Mouse (Mus musculus) lung, postnatal 0 days (tissue): ENCODE measurements at regions not wholly inside any gene's neighbourhood (a gene's known extent, or its start where the extent isn't known, plus 50 kb on each side); places are given as distances from the start of the nearest gene placed in this dataset.

Experiments
- ATAC-seq: fragments of 200-750 bp; cut with Nextera tagmentation; 2 replicates; pipeline ENCODE4 v1.8.0; 2017; ENCODE audit warnings: moderate library complexity
- DNase-seq: peaks from one replicate; pipeline ENCODE4 v3.0.0-alpha.2; 2016; ENCODE audit warnings: low spot score
- H3K27ac ChIP-seq: fragments of 300-500 bp; sonication (generic); 2 replicates; pipeline ENCODE4 v1.5.1; 2014; ENCODE audit warnings: antibody characterized with exemption, mild to moderate bottlenecking, low read length, mixed read lengths
- H3K27me3 ChIP-seq: fragments of 300-500 bp; sonication (generic); replicated peaks from 2 replicates; pipeline ENCODE4 v1.6.1; 2014; ENCODE audit warnings: low read length, mixed read lengths; ENCODE audit not compliant: insufficient read depth
- H3K36me3 ChIP-seq: fragments of 300-500 bp; sonication (generic); 2 replicates; pipeline ENCODE4 v1.6.1; 2014; ENCODE audit warnings: low read length, mixed read lengths; ENCODE audit not compliant: insufficient read depth
- H3K4me1 ChIP-seq: fragments of 300-500 bp; sonication (generic); 2 replicates; pipeline ENCODE4 v1.6.1; 2014; ENCODE audit warnings: antibody characterized with exemption, low read depth, low read length, mixed read lengths; ENCODE audit not compliant: insufficient read depth
- H3K4me2 ChIP-seq: fragments of 300-500 bp; sonication (generic); replicated peaks from 2 replicates; pipeline ENCODE4 v1.6.1; 2014; ENCODE audit warnings: low read depth, mild to moderate bottlenecking, low read length, moderate library complexity, mixed read lengths
- H3K4me3 ChIP-seq: fragments of 300-500 bp; sonication (generic); 2 replicates; pipeline ENCODE4 v1.5.1; 2014; ENCODE audit warnings: low read depth, low read length
- H3K9ac ChIP-seq: fragments of 300-500 bp; sonication (generic); replicated peaks from 2 replicates; pipeline ENCODE4 v1.6.1; 2014; ENCODE audit warnings: low read depth, mild to moderate bottlenecking
- H3K9me3 ChIP-seq: fragments of 300-500 bp; sonication (generic); 2 replicates; pipeline ENCODE4 v1.6.1; 2016; ENCODE audit warnings: low read length, mixed read lengths
- CTCF ChIP-seq: IDR thresholded peaks from 2 replicates; pipeline ENCODE4 v1.5.1; 2016; ENCODE audit warnings: antibody characterized with exemption, mild to moderate bottlenecking
- EP300 ChIP-seq: IDR thresholded peaks from 2 replicates; pipeline ENCODE4 v1.6.1; 2016; ENCODE audit warnings: antibody characterized with exemption, mild to moderate bottlenecking, control low read depth
- WGBS: fragments of 180-500 bp; shearing (Covaris S2); extraction: QIAGEN DNeasy Blood & Tissue Kit; methylation state at CpG from one replicate; pipeline ENCODE4 v1.1.7; 2014; 5-methylcytosine and 5-hydroxymethylcytosine counted together

DNA sequence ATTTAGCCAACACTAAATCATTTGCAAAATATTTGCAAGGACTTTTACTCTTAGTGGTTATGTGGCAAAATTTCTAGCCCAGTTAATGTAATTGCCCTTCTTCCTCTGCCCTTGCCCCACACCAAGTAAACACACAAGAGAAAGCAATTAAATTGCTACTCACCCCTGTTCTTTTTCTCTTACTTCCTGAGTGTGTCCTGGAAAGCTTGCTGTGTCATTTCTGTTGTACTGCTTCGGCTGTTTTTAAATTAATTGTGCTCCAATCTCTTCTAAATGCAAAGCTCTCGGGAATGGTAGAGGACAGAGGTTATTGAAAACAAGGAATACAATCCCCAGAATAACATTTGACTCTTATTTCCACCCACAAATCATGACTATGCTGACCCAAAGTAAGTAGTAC is 647.4 kb upstream of the Cited2 start:
- Histone ChIP-seq H3K36me3 (no peaks in the 10 kb centered on the region), H3K9me3 (no peaks in the 10 kb centered on the region), H3K27me3 (no peaks in the 10 kb centered on the region), H3K9ac (no peak overlapping the region), H3K4me2 (no peak overlapping the region), H3K4me3 (no peak overlapping the region), H3K4me1 (no peaks in the 10 kb centered on the region), H3K27ac (no peak overlapping the region)
- 40% methylated on average over 2 of the region's 2 CpGs for WGBS
- peak; percentile 10 for DNase-seq
- no peak for ATAC-seq
- TF ChIP-seq CTCF (no peak), EP300 (no peak)

DNA sequence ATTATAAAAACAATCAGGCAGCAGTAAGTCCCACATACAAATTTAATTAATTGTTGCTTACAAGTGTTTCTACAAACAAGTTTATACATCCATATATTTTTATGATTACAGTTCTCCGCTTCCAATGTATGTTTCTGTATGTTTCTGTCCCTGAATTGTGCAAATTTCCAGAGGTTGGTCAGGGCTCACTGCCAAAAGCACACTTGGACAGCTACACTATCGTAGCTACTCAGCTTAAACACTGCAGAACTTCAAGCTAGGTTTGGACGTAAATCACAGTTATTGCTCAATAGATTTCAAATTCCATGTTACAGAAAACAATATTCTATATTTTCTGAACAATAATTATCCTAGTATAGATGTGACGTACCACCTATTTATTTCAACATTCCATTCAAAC is 646.8 kb upstream of the Cited2 start:
- H3K4me3 ChIP-seq, result no peak overlapping the region
- H3K27me3 ChIP-seq, result no peaks in the 10 kb centered on the region
- DNase-seq (no peak), ATAC-seq (no peak)
- H3K9me3 ChIP-seq, result no peaks in the 10 kb centered on the region
- H3K27ac ChIP-seq, result no peak overlapping the region
- no peaks in the 10 kb centered on the region for H3K4me1 ChIP-seq
- no peak overlapping the region for H3K4me2 ChIP-seq
- H3K36me3 ChIP-seq, result no peaks in the 10 kb centered on the region
- no peak overlapping the region for H3K9ac ChIP-seq
- TF ChIP-seq EP300, result no peak
- no peak for TF ChIP-seq CTCF
- WGBS, result 38% methylated on average over 4 of the region's 4 CpGs

DNA sequence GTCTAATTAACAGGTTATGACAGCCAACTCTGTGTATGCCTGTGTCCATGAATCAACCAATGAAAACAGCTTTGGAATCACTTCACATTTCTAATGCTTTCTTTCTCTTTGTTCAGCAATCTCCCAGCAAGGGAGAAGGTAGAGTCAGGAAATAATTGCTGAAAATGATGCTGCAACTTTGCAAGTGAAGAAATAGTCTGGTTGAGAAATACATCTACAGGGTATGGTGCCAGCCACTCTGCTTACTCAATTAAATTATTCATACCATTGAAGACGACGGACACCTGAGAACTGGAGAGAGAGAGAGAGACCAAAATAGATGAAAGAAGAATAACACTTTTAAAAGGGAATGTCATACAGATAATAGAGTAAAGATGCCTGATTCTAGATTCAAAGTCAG is 645.4 kb upstream of the Cited2 start:
- no peaks in the 10 kb centered on the region for H3K36me3 ChIP-seq
- no peaks in the 10 kb centered on the region for H3K4me1 ChIP-seq
- DNase-seq (no peak), ATAC-seq (no peak)
- no peaks in the 10 kb centered on the region for H3K27me3 ChIP-seq
- no peak overlapping the region for H3K4me2 ChIP-seq
- H3K9me3 ChIP-seq, result no peaks in the 10 kb centered on the region
- WGBS, result 72% methylated on average over 2 of the region's 2 CpGs
- TF ChIP-seq CTCF, result no peak
- no peak for TF ChIP-seq EP300
- H3K27ac ChIP-seq, result no peak overlapping the region
- no peak overlapping the region for H3K9ac ChIP-seq
- H3K4me3 ChIP-seq, result no peak overlapping the region

DNA sequence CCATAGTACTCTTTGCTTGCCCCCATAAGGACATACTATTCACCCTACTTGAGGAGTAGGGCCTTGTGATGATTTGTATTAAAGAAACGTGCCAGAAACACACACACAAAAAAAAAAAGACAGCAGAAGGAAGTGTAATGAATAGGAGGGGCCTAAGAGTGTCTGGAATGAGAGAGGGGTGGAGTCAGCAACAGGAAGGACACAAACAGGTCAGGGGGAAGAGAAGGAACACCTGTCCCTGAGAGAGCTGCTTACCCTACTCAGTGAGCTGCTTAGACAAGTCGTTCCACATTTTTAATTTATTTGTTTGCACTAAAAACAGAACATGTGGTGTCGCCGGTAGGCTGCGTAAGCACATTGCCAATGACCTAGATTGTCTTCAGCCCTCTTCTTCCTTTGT is 642.2 kb upstream of the Cited2 start:
- no peak overlapping the region for H3K4me3 ChIP-seq
- H3K9ac ChIP-seq, result no peak overlapping the region
- no peak for DNase-seq
- no peak overlapping the region for H3K4me2 ChIP-seq
- no peak for ATAC-seq
- H3K9me3 ChIP-seq, result no peaks in the 10 kb centered on the region
- no peaks in the 10 kb centered on the region for H3K27me3 ChIP-seq
- 63% methylated on average over 5 of the region's 5 CpGs for WGBS
- H3K4me1 ChIP-seq, result no peaks in the 10 kb centered on the region
- no peaks in the 10 kb centered on the region for H3K36me3 ChIP-seq
- TF ChIP-seq CTCF (no peak), EP300 (no peak)
- no peak overlapping the region for H3K27ac ChIP-seq

DNA sequence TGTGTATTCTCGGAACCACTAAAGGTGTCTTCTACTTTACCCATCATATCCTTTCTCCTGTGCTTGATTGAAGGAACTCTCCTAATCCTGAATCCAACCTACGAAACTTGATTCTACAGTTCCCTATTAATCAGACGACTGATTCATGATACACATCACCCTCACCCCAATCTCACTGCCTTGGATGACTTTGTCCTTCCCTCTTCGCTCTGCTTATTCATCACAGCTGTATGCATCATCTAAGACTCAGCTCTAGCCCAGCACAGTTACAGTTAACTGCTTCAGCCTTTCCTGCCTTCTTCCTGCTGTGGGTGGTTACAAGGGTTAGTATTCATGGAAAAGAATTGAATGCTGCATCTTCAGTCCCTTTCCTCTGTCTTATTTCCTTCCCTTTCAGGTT is 640.1 kb upstream of the Cited2 start:
- H3K9ac ChIP-seq, result no peak overlapping the region
- TF ChIP-seq EP300, result no peak
- TF ChIP-seq CTCF, result no peak
- ATAC-seq (no peak), DNase-seq (no peak)
- no peaks in the 10 kb centered on the region for H3K4me1 ChIP-seq
- no peak overlapping the region for H3K4me2 ChIP-seq
- H3K27me3 ChIP-seq, result no peaks in the 10 kb centered on the region
- H3K27ac ChIP-seq, result no peak overlapping the region
- WGBS, result 83% methylated on average over 4 of the region's 4 CpGs
- no peaks in the 10 kb centered on the region for H3K36me3 ChIP-seq
- no peaks in the 10 kb centered on the region for H3K9me3 ChIP-seq
- no peak overlapping the region for H3K4me3 ChIP-seq

DNA sequence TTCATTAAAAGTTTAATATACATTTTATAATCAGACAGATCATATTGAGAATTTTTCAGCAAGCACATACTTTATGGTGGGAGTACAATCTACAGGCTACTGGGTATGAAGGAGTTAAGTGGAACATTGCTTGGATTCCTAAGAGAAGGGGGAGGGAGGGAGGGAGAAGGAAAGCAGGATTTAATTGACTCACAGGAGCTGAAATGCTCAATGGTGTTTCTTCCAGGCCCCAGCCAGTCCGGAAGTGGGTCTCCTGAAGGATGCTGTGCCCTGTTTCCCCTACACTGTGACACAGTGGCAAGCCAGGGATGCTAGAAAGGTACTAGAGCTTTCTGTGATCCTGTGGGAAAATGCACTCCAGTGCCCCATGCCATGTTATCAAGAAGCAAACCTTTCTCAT is 621.0 kb upstream of the Cited2 start:
- no peak overlapping the region for H3K9ac ChIP-seq
- no peaks in the 10 kb centered on the region for H3K27me3 ChIP-seq
- H3K27ac ChIP-seq, result no peak overlapping the region
- H3K4me2 ChIP-seq, result no peak overlapping the region
- DNase-seq, result no peak
- no peak for ATAC-seq
- no peaks in the 10 kb centered on the region for H3K36me3 ChIP-seq
- 13% methylated on average over 1 of the region's 1 CpGs for WGBS
- H3K9me3 ChIP-seq, result no peaks in the 10 kb centered on the region
- H3K4me1 ChIP-seq, result no peaks in the 10 kb centered on the region
- TF ChIP-seq EP300 (no peak), CTCF (no peak)
- H3K4me3 ChIP-seq, result no peak overlapping the region

DNA sequence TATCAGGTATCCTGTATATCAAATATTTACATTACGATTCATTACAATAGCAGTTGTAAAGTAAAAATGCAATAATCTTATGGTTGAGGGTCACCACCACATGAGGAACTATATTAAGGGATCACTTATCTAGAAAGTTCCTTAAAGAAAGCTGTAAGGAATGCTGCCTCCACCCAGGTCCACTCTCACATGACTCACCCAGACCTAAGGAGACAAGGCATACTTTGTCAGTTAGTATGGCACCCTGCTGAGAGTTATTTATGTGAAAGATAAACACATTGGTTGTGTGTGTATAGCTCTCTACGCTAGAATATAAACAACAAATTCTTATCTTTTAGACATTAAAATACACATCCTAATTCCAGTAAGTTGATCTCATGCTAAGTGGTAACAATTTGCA is 619.6 kb upstream of the Cited2 start:
- Histone ChIP-seq H3K9me3 (no peaks in the 10 kb centered on the region), H3K4me1 (no peaks in the 10 kb centered on the region), H3K4me2 (no peak overlapping the region), H3K27ac (no peak overlapping the region), H3K36me3 (no peaks in the 10 kb centered on the region), H3K9ac (no peak overlapping the region), H3K4me3 (no peak overlapping the region), H3K27me3 (no peaks in the 10 kb centered on the region)
- ATAC-seq (no peak; the same call in 1 of the 2 replicates), DNase-seq (peak; percentile 12)
- TF ChIP-seq CTCF (no peak), EP300 (peak; percentile 79)
- WGBS, result 40% methylated on average over 2 of the region's 2 CpGs
